Mouse (Mus musculus) testis, postnatal 14 days (tissue): ENCODE data around the gene Lsamp.

Source experiments
- DNase-seq: peaks from one replicate; pipeline ENCODE4 v3.0.0; 2021; ENCODE audit warnings: low spot score

Lsamp gene

DNA sequence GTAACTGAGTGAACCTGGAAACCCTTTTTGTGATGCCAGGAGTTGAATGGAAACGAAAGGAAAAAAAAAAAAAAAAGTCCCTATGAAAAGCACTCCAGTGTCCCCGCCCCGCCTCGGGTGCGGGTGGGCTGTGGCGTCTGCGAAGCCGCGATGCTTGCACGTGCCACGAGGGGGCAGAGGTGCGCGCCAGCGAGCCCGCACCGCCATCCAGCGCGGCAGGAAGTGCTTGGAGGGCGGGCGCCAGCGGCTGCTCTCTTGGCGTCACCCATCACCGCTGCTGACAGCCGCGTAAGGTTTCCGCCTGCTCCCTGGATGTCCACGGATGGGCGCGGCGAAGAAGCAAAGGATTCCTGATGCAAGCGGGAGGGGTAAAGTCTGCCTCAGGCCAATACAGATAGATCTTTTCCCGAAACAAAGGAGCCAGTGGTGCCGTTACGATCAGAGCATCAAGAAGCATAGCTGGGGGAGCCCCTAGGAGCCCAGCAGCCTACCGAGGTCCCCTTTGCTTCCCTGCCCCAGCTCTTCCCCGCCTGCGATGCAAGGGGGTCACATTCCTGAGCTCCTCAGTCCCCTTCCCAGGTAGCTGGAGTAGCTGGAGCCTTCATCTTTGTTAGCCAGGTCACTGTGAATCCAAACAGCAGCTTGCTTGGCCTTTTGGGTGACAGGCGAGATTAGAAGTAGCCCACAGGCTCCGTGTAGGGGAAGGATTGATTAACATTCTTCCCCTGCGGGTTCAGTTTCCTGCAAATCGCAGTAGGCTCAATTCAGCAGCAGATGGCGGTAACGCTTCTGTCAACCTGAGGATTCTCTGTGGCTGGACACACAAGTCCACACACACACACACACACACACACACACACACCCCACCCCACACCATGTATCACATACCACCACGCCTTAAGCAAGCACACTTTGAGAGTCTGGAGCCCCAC is 2206.2 kb downstream of the Lsamp start:
- peak; percentile 80 for DNase-seq
